Mouse (Mus musculus): ENCODE results near the gene Gm45062.

Gm45062 gene

DNA sequence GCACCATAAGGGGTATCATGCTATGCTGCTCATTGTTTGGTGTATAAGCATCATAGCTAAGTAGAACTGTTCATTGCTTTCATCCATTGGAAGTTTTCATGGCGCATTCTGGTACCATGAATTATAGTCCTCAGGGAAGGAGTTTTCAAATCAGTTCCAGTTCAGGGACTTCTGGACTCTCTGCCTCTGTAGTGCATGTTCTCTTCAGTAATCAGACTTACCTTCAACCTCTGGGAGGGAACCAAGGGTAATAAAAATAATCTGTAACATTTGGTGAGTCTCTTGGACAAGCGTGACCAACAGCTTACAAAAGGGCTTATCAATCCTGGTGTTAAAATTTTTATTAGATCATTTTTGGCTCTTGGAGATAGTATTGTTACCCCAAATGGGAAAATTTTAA lies 60.3 kb downstream of the Gm45062 start:
- DNase-seq: no peak

DNA sequence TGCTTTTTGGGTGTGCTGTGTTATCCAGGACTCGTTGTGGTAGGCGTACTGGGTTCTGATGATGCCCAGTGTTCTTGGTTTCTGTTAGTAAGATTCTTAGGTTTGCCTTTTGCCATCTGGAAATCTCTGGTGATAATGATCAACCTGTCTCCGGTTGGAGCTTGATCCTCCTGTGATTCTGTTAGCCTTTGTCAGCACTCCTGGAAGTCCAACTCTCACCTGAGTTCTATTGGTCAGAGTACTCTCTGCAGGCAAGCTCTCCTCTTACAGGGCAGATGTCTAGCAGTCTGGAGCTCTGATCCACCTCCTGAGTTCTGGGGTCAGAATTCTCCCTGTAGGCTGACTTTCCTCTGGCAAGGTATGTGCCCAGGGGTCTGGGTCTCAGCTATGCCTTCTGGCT lies 72.2 kb downstream of the Gm45062 start:
- DNase-seq: peak; percentile 36

DNA sequence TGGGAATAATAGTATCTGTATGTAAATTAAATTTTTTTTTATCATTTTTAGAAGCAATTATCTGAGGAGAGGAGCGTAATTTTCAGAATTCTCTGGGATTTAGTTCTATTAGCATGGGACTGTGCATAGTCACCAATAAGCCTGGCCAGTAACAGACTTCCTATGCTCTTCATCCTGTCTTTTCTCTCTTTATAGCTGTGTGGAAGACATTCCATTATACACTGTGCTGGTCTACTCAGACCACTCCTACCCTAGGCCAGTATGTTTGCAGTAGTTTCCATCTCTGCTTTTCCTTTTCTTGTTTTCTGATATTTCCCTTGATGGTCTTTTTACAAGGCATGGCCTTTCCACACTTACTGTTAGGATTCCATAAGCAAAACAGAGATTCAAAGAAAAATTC lies 74.1 kb downstream of the Gm45062 start:
- DNase-seq: no peak

DNA sequence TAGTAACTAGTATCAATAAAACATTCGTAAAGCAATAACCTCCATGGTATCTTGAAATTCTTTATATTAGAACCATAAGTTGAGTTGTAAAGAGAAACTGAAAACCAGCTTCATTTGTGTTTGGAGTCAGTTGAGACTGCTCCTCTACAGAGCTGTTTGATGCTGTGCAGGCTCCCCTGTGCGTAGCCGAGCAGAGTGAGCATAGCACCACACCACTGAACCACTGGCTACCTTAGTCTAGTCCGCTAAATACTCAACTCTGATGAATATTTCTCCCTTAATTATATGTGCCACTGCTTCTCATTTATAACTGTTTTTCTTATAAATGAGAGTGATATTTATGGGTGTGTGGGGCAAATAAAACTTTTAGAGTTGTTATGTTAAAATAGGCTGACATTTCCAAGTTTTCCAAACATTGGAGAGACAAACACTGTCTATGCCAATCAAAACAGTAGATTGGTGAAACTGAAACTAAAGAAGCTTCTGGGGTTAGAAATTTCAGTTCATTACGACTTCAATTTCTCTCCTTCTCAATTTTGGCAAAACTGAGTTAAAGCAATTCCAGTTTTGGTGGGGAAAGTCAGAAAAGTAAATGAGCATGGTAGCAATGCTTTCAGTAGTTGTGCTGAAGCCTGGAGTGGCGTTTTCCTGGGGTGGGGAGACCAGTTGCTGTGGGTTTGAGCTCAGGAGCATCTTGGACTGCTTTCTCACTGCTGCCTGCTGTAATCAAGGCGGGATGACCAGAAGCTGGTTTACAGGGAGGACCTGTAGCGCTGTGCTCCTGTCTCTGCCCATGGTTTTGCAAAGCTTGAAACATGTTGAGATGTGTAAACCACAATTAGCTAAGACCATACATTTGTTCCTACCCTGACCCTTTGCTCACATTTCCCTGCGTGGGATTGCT lies 77.5 kb downstream of the Gm45062 start:
- peak; percentile 91 for DNase-seq

DNA sequence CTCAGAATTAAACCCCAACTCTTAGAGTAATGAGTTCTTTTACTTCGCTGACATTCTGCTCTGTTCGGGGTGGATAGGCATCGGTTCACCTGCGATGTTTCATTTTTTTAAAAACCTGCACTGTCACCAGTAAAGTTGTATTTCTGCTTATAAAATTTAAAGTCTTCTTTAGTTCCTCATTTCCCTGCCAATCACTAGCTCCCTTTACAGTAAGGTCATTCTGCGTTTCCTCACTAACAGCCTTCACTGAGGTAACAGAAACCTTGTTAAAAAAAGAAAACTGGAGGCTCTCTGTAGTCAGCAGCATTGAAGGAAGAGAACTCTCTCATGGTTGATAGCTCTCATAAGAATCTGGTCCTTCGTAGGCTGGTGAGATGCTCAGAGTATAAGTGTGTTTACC lies 80.2 kb downstream of the Gm45062 start:
- no peak for DNase-seq

DNA sequence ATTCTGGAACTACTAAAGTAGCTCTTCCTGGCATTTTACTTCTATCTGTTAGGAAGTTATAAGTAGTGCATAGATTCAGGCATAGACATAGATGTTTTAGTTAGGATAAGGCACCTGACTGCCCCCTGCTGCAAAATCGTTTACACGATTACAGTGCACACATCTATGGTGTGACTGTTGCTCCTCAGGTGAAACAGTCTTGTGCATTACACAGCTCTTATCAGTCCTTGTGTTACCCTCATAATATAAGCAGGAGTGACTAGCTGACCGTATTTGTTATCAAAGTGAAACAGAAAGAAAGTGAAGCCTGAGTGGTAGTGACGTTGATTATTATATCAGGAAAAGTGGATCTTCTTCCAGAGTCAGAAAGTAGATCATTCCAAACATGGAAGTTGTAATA lies 84.0 kb downstream of the Gm45062 start:
- DNase-seq: no peak

DNA sequence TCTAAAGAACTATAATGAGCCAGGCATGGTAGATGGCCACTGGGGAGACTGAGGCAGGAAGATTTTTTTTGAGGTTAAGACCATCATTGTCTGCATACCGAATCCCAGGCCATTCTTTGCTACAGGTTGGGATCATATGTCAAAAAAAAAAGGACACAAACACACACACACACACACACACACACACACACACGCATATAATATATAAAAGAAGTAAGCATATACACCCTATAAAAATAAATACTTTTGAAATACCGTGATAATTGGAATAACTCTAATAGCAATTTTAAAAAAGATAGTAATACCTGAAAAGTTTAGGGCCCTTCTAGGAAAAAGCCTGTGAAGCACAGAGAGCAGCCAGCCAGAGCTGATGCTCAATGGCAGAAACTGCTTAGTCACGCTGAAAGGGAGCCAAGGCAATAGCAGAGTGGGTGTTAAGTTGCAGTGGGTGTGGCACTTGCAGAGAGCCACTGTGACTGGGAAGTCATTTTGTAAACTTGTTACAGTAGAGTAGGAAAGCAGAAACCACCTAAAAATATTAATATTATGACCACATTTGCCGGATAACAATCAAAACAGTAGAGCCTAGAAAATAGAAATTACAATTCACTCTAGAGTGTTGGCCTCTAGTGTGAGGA lies 86.1 kb downstream of the Gm45062 start:
- peak; percentile 97 for DNase-seq

DNA sequence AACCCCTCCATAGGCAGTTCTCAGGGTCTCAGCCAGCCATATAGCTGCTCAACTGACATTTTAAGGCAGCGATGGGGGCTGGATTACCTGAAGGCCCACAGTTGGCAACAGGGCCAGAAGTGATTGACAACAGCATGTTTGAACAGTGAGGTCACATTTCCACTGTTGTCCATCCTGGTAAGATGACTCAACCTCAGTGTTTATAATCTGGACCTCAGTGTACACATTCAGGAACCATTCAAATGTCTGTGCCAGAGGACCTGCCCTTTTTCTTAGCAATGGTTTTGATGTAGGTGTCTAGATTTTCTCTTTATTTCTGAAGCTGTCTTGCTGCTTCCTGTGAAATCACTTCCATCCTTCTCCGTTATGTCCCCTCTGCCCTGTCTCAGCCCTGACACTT lies 87.9 kb downstream of the Gm45062 start:
- DNase-seq: no peak

DNA sequence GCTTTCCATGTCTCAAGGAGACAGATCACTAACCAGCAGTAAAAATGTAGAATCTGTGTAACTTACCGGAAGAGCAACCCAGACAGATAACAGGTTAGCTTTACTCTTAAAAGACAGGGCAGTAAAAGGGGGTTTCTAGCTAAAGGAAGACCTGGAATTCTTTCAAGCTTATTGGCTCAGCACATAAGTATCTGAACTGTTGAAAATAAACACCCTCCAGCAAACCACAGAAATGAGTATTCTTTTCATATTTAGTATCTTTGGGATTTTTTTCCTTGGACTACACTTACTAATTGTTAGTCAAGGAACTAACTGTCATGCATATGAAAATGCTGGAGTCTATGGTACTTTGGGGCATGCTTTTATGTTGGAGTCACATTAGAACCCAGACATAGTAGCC lies 89.1 kb downstream of the Gm45062 start:
- no peak for DNase-seq

DNA sequence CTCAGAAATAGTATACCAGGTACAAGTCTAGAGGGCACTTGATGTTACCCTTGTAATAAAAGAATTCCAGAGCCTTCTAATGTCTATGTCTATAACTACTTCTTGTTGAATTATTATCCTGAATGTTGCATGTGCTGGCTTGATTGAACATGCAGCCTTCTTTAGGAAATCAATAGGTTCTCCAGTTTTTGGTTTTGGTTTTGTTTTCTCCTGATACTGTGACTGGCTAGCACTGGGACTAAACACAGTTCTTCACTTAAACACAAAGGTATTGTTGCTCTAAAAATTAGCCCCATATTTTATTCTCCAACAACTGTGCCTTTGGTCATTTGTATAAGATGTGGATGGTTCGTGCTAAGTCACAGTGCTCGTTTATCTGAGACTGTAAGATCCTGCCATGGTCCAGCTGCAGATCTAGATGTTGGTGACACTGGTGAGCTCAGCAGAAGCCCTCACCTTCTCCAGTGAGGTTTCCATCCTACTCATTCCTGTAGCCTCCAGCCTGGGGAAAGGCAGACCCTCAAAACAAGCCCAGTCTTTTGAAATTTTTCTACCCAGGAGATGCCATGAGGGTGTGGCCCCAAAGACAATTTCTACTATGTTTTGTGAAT lies 89.9 kb downstream of the Gm45062 start:
- no peak for DNase-seq

DNA sequence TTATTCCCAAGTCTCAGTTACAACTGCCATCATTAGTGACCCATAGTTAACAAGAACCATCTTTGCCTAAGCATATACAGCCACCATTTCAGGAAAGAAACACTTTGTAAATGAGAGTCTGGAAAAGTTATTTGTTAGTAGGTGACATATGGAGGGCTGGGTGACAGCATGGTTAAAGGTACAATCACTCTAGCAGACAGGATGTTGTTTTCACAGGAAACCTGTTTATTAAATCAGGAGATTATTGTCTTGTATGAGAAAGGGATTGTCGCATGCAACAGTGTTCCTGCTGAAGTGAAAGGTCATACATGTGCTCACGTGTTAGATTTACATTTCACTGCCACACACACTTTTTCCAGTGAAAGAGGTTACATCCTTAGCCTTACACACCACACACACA lies 92.3 kb downstream of the Gm45062 start:
- DNase-seq: no peak

DNA sequence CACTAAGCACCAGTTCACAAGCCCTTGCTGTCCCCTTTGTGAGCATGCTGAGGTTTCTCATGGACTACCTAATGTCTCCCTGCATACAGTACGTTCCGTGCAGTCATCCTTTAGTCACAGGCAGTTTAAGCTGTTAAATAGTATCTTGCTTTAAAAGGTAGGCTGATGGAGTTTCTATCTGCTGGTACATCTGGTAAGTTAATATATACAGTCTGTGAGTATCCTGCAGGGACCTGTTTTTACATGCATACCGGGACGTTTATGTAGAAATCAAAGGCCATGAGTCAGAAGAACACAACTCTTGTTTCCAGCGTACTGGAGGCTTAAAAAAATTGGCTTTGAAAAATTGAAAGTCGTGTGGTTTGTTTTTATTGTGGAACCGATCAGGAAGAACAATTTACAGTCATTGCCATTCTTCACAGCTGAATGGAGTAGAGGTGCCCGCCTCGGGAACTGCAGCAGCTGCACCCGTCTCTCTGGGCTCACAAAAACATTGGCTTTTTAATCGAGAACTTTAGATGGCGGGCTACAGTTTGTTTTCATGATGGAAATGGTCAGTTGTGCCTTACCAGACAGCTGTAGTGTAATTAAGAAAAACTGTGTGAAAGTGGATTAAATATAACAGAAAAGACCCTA lies 93.4 kb downstream of the Gm45062 start:
- DNase-seq: no peak

DNA sequence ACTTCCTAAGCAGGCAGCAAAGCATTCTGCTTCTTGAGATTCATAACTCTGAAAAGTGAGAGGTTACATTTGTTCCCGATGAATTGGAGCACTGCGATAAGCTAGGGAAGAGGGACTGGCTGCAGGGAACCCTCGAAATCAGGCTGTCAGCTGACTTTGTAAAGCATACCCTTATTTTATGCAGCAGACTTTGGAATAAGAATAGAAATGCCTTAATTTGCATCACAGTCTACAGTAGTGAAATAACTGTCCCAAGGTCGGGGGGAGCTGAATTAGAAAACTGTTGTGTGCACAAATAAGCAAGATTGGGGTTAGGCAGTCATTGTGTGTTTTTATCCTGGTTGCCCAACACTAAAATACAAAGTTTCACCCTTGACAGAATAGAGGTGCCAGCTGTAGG lies 94.2 kb downstream of the Gm45062 start:
- DNase-seq: no peak

DNA sequence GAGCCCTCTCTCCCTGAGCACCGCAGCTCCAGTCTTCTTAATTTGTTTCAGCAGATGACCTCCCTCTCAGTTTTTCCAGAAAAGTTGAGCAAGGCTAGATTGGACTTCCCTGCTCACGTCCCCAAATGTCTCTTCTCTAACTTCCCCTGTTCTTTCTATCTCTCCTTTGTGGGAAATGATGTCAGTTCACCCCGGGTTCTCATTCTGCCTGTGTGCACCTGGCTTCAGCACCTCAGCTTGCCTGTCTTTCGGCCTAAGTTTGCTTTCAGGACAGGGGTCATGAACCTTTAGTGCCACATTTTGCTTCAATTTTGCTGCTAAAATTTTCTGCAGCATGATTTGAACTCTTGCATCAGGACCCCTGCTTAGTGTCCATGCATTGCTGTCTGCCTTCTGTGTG lies 95.6 kb downstream of the Gm45062 start:
- DNase-seq: peak; percentile 72

DNA sequence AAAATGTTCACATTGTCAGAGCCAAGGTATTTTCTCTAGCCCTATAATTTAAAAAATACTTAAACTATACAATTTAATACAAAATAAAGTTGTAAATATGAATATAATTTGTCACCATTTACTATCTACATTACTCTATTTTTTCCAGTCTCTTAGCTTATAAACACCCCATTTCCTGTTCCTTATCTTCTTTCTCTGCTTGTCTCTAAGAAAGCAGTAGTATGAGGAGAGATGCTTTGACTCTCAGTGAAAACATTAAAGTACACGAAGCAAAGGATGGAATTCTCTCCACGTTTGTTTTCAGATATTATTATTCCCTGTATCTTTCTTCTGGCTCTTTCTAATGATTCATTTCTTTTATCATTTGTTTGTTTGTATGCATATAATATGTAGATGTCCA lies 99.0 kb downstream of the Gm45062 start:
- DNase-seq: no peak

DNA sequence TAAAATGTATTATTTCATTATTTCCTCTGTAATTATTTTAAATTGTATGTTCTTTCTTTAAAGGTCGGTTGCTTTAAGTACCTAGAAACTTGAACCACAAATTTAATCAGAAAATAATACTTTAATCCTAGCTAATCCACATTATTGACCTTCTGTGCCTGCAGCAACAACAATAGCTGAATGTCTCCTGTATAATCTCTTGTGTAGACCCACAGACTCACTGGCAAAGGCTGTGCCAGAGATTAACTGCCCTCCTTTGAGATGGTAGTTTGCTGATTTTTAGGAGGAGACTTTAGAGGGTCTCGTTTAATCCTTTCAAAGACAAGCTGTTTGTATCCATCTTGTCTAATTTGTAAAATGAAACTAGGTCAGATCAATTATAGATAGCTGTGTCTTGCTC lies 99.5 kb downstream of the Gm45062 start:
- no peak for DNase-seq

DNA sequence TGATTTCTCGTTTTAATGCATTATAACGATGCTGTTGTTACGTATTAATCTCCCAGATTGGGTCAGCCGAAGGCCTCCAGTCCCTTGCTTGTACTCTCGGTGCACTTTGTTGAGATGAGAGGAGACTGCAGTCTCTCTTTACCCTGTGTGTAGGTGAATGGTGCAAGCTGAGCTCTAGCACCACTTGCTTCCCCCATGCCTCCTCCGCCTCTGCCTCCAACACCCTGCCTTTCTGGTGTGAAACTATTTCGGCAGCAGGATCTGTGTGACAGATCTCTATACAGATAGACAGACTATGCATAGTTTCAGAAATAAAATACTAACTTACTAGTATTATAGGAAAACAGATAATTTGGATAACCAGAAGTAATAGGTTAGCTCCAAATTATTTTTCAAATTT lies 101.6 kb downstream of the Gm45062 start:
- no peak for DNase-seq

DNA sequence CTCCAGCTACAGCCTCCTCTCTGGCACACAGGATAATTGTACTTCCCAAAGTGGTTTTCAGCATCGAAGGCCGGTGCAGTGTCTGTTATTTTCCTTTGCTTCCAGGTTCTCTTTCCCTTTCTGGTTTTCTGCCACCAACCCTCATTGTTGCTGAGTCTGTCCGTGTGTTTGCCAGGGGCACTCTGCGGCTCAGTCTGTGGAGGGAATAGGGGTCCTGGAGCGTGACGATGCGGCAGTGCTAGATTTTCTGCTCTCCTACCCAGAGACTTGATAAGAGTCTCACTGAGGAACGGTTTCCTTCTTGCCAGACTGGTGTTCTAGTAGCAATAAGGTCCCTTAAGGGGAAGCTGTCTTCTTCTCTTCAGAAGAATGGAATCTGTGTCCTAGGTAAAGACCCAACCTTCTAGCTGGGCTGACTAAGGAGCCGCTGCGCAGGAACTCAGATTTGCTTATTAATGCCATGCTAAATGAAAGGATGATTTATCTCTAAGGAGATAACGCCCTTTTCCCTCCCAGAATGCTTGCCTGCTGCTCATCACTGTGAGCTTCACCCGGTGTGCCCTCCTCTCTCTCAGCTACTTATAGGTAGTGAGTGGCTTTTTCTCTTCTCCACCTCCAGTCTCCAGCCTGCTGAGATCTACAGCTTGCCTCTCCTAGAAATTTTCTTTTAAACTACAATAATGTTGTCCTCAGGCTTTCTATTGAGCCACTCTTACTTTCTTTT lies 104.9 kb downstream of the Gm45062 start:
- no peak for DNase-seq

DNA sequence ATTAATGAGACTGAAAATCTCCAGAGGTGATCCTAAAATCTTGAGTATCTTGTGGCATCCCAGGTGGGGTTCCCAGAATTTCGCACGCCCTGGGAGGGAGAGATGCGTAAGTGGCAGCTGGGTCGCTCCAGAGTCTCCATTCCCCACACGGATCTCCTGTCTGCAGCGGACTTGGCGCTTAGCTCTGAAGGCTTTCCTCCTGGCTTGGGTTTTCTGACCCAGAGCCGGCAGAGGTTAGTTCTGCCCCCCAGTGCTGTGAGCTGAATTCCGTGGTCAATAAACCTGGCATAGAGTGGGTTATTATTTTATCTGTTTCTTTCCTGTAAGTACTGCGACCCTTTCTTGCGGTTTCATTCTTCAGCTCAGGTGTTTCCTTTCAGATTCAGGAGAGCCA lies 105.5 kb downstream of the Gm45062 start:
- DNase-seq: no peak

DNA sequence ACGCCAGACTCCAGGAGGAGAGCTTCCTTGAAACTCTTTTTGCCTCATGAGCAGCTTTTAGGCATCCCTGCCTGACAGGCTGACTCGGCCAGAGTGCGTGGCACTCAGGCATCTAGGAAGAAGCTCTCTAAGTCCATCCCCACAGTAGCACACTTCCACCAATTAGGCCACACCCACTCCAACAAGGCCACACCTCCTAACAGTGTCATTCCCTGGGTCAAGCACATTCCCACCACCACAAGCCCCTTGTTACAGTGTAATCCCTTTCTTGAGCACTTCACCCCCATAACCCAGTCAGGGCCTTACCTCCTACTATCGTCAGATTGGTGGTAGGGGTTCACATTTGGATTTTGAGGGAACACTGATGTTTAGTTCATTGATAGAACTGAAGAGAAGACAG lies 108.4 kb downstream of the Gm45062 start:
- no peak for DNase-seq

DNA sequence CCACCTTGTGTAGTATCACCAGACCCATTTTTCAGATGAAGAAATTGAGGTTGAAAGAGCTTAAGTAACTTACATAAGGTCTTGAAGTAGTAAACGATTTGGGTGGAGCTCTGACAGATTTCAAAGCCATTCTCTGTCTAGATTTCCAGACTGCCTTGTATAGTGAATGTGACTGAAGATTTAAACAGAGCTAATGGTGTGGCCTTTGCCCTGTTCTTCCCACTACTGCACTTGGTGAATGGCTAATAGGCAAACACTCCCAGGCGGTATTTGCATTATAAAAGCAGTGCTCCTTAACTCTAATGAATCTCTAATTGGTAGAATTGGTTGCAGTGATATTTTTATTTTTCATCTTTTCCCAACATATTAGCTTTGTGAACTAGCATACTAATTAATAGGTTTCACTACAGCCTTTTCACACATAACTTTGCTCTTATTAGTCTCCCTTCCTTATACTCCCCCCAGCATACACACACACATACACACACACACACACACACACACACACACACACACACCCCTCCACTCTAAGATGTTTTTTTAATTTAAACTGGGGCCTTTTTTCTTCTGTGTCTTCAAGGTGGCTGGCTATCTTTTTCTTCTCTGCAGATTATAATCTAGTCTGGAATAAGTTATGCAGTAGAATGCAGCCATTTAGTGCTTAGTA lies 109.1 kb downstream of the Gm45062 start:
- no peak for DNase-seq

DNA sequence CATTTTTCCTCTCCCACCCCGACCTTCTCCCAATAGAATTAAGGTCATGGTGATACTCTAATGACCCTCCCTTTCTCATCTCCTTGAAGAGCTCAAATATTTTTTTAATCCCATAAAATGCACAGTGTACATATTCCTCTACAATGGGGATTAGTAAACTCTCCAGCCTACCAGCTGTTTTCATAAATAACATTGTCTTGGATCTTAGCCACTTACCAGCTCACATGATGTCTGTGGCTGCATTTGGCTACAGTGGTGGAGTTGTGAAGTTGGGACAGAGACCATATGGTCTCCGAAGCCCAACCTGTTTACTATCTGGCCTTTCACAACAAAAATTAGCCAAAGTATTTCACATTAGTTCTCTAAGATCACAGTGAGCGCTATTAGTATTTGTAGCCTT lies 111.4 kb downstream of the Gm45062 start:
- DNase-seq: peak; percentile 91

Data from heart, adult 11 months (tissue).